Mouse (Mus musculus): ENCODE measurements around the gene Bpifb6. TPM values are rescaled to one million over a fixed set of nuclear protein-coding genes. Genes with fewer than 3 reads are reported as not detected.

Bpifb6 gene
- polyA plus RNA-seq (2012; fragmentation: generic; extraction: Trizol) = not detected

GRCm38 (mm10) chr2:153900088-153900487, at the start of gene Bpifb6:
TSS of gene Bpifb6 (plus strand) at chr2:153900388.

DNA sequence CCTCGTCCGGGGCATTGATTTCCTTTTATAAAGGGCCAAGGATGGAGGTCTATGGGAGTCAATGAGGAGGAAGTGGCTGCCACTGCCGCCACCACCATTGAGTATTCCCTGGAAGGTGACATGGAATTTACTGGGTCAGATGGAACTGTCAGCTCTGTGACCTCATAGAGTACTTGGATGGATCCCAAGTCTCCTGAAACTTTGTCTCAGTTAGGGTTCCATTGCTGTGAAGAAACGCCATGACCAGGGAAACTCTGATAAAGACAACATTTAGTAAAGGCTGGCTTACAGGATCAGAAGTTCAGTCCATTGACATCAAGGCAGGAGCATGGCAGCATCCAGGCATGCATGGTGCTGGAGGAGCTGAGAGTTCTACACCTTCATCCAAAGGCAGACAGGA, 29.2 kb upstream of the Bpifb6 start, which contains the start of gene Sun5:
Sun5 (minus strand) TSS at position 101 of the 400 bp plus-strand sequence.

DNA sequence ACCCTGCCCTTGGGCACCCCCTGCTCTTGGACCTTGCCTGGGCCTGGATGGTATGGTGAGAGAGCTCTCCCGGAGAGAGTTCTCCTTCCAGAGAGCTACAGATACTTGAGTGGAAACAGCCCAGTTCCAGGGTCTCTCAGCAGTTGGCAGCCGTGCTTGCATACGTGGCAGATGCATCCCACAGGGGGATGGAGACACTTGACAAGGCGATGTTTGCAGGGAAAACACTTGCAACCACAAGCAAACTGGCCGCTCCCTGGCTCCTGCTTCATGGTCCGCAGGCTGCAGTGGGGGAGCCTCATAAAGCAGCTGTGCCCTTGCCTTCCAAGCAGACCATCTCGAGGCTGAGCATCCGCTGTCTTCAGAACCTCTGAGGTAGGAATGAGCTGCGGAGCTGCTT, 25.4 kb upstream of the Bpifb6 start, which contains the start of gene Bpifb2:
Bpifb2 (plus strand) TSS at position 301 of the 400 bp plus-strand sequence.

DNA sequence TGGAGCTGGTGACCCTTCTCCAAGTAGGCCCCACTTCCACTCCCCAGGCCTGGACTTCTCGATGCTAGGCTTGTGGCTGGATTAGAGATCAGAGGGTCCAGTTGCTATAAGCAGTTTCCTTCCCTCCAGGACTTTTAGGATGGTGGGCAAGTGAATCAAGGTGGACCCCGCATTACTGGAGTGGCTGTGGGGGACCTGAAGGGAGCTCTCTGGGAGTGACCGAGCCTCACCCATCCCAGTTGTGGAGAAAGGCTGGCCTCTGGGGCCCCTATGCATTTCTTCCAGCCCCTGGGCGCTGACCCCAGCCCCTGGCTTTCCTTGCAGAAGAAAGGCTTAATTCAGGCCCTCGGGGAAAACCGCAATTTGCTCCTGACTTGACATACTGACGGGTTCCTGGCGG, 17.7 kb downstream of the Bpifb6 start, which contains the start of gene Bpifb3:
Bpifb3 (plus strand) TSS at position 301 of the 400 bp plus-strand sequence.

GRCm38 (mm10) chr2:153937843-153938242, 37.7 kb downstream of the Bpifb6 start, which contains the start of gene Bpifb4:
TSS of gene Bpifb4 (plus strand) at chr2:153938212.

Other genes starting within 250 kb of the Bpifb6 start
- gene Dnmt3c, start 203.7 kb upstream of the Bpifb6 start, polyA plus RNA-seq (2012; fragmentation: generic; extraction: Trizol) = not detected
- 10 to 100 TPM in 1 of 2 experiments, 1 to 10 TPM in 1; 6.1 to 26.6 TPM for gene Mapre1, start 159.1 kb upstream of the Bpifb6 start, polyA plus RNA-seq (2012; fragmentation: generic; extraction: Trizol)
- gene Efcab8, start 120.5 kb upstream of the Bpifb6 start, polyA plus RNA-seq (2012; fragmentation: generic; extraction: Trizol) = under 1 TPM in 1 of 2 experiments, not detected in 1; 0.24 TPM
- not detected for gene Sun5, start 29.3 kb upstream of the Bpifb6 start, polyA plus RNA-seq (2012; fragmentation: generic; extraction: Trizol)
- gene Bpifb2, start 25.3 kb upstream of the Bpifb6 start, polyA plus RNA-seq (2012; fragmentation: generic; extraction: Trizol) = not detected
- gene Bpifb3, start 17.8 kb downstream of the Bpifb6 start, polyA plus RNA-seq (2012; fragmentation: generic; extraction: Trizol) = under 1 TPM in 1 of 2 experiments, not detected in 1; 0.19 TPM
- under 1 TPM; 0.06 to 0.26 TPM for gene Bpifb4, start 37.8 kb downstream of the Bpifb6 start, polyA plus RNA-seq (2012; fragmentation: generic; extraction: Trizol)
- gene Bpifa6, start 74.6 kb downstream of the Bpifb6 start, polyA plus RNA-seq (2012; fragmentation: generic; extraction: Trizol) = not detected
- not detected for gene Bpifa2, start 107.9 kb downstream of the Bpifb6 start, polyA plus RNA-seq (2012; fragmentation: generic; extraction: Trizol)
- gene Bpifa3, start 229.9 kb downstream of the Bpifb6 start, polyA plus RNA-seq (2012; fragmentation: generic; extraction: Trizol) = not detected
- not detected for gene Bpifa1, start 242.5 kb downstream of the Bpifb6 start, polyA plus RNA-seq (2012; fragmentation: generic; extraction: Trizol)

Measured in C3H10T1/2 (cell line).